Comparison of ENCODE assay signal across 31 mouse cellular contexts in the genomic region with DNA sequence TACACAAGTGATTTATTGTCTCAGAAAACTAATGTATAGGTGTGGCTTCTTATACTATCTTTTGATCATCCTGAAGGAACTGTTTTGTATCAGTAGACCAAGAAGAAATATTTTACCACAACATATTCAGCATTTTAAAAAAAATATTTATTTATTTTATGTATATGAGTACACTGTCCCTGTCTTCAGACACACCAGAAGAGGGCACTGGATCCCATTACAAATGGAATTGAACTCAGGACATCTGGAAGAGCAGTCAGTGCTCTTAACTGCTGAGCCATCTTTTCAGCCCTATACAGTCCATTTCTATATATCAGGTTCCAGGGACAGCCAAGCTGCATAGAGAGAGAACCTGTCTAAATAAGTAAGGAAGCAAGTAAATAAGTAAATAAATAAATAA. TPM values are rescaled to one million over a fixed set of nuclear protein-coding genes. Genes with fewer than 3 reads are reported as not detected.
A peak's percentile ranks its signal among the peaks of the same experiment; 100 is the strongest.
DNase-seq lines count a peak whose midpoint lies in the region; ATAC-seq and TF ChIP-seq lines count a peak whose summit lies in the region.
"Had no signal": no experiment of that assay in that cellular context is flagged by ENCODE, and none has a peak within 500 bp of the region (broad histone marks: within the 10 kb centered on the region; RNA-seq: fewer than 3 reads in every experiment).

No protein-coding gene starts in this region.

- H3K27me3 ChIP-seq in heart, postnatal 0 days (ENCODE audit: control insufficient read depth, insufficient read depth, low read length): no peaks in the 10 kb centered on the region
- no peaks in the 10 kb centered on the region for H3K27me3 ChIP-seq in liver, postnatal 0 days (ENCODE audit: insufficient read depth, low read length)
- no peaks in the 10 kb centered on the region for H3K27me3 ChIP-seq in liver, embryonic 11.5 days (replicated peaks; ENCODE audit: control insufficient read depth, insufficient read depth, low read length)
- H3K27me3 ChIP-seq: forebrain, embryonic 13.5 days; limb, embryonic 15.5 days; midbrain, embryonic 12.5 days had no signal

- no peak overlapping the region for H3K4me2 ChIP-seq in heart, postnatal 0 days (ENCODE audit: low read depth, low read length)
- H3K4me2 ChIP-seq in liver, postnatal 0 days (ENCODE audit: low read depth, low read length): no peak overlapping the region
- H3K4me2 ChIP-seq in liver, embryonic 11.5 days: no peak overlapping the region
- H3K4me2 ChIP-seq: forebrain, embryonic 13.5 days; hindbrain, embryonic 14.5 days; limb, embryonic 15.5 days; midbrain, embryonic 12.5 days had no signal

- no peak for DNase-seq in heart, postnatal 0 days (ENCODE audit: low spot score)
- no peak for DNase-seq in heart, adult 9 months (ENCODE audit: low spot score in 2 of 2)
- DNase-seq in liver, postnatal 0 days: no peak
- no peak for DNase-seq in liver, embryonic 11.5 days (ENCODE audit: low spot score)
- DNase-seq in NIH3T3 (ENCODE audit: low read depth) (peak; percentile 9), MN1 (ENCODE audit: low spot score) (no peak), adipocyte (ENCODE audit: low spot score) (no peak)
- DNase-seq: adrenal gland, postnatal 14 days; cerebellum, adult 9-10 months; heart, postnatal 4 days; kidney, adult 9 months; kidney, postnatal 36 days; layer of hippocampus, adult 9-11 months; left cerebral cortex, postnatal 4 days; lung, adult 18-20 months; lung, postnatal 10 days; right cerebral cortex, postnatal 14 days; thymus, postnatal 14 days had no signal

- H3K9ac ChIP-seq in heart, postnatal 0 days (replicated peaks; ENCODE audit: low read depth, low read length): no peak overlapping the region
- no peak overlapping the region for H3K9ac ChIP-seq in liver, postnatal 0 days (replicated peaks)
- H3K9ac ChIP-seq in liver, embryonic 11.5 days (ENCODE audit: low read depth, low read length): no peak overlapping the region
- H3K9ac ChIP-seq: forebrain, embryonic 13.5 days; hindbrain, embryonic 14.5 days; limb, embryonic 15.5 days; midbrain, embryonic 12.5 days had no signal

- H3K27ac ChIP-seq in heart, postnatal 0 days (ENCODE audit: low read depth): no peak overlapping the region
- no peak overlapping the region for H3K27ac ChIP-seq in liver, postnatal 0 days (ENCODE audit: low read depth)
- H3K27ac ChIP-seq in liver, embryonic 11.5 days (ENCODE audit: low read depth, low read length): no peak overlapping the region
- H3K27ac ChIP-seq: forebrain, embryonic 13.5 days; hindbrain, embryonic 14.5 days; limb, embryonic 15.5 days; midbrain, embryonic 12.5 days had no signal

- H3K36me3 ChIP-seq in heart, postnatal 0 days (replicated peaks; ENCODE audit: control insufficient read depth, insufficient read depth, low read length): no peaks in the 10 kb centered on the region
- H3K36me3 ChIP-seq in liver, postnatal 0 days (replicated peaks; ENCODE audit: insufficient read depth, low read length): no peaks in the 10 kb centered on the region
- no peaks in the 10 kb centered on the region for H3K36me3 ChIP-seq in liver, embryonic 11.5 days (ENCODE audit: control insufficient read depth, insufficient read depth, low read length)
- H3K36me3 ChIP-seq: limb, embryonic 15.5 days; midbrain, embryonic 12.5 days had no signal

- H3K4me3 ChIP-seq in heart, postnatal 0 days (ENCODE audit: low read depth, low read length): no peak overlapping the region
- H3K4me3 ChIP-seq in liver, postnatal 0 days (ENCODE audit: low read depth, low read length): no peak overlapping the region
- H3K4me3 ChIP-seq in liver, embryonic 11.5 days (ENCODE audit: low read depth, low read length): no peak overlapping the region
- H3K4me3 ChIP-seq: forebrain, embryonic 13.5 days; limb, embryonic 15.5 days; midbrain, embryonic 12.5 days had no signal

- ATAC-seq in heart, postnatal 0 days (ENCODE audit: insufficient read depth, low read depth): no peak
- ATAC-seq in liver, postnatal 0 days: no peak
- no peak for ATAC-seq in liver, embryonic 11.5 days (replicated peaks; ENCODE audit: low FRiP score)
- ATAC-seq: forebrain, embryonic 13.5 days; inflammation-experienced regulatory T-cells, adult 6 months had no signal

- no peaks in the 10 kb centered on the region for H3K4me1 ChIP-seq in heart, postnatal 0 days (ENCODE audit: control insufficient read depth, insufficient read depth)
- H3K4me1 ChIP-seq in liver, postnatal 0 days (ENCODE audit: insufficient read depth): no peaks in the 10 kb centered on the region
- no peaks in the 10 kb centered on the region for H3K4me1 ChIP-seq in liver, embryonic 11.5 days (replicated peaks; ENCODE audit: control insufficient read depth, insufficient read depth, low read length)
- H3K4me1 ChIP-seq: forebrain, embryonic 13.5 days; limb, embryonic 15.5 days; midbrain, embryonic 12.5 days had no signal

- TF ChIP-seq EP300 in heart, postnatal 0 days (IDR thresholded peaks at IDR 0.05; ENCODE audit: low read depth): no peak
- TF ChIP-seq EP300 in liver, postnatal 0 days (IDR thresholded peaks at IDR 0.05; ENCODE audit: low read depth): no peak

- 0 out of 2 replicates have a peak, but pooled peaks have one; percentile 9 for TF ChIP-seq CTCF in heart, postnatal 0 days (IDR thresholded peaks at IDR 0.05; ENCODE audit: low read depth)
- TF ChIP-seq CTCF in liver, postnatal 0 days (IDR thresholded peaks at IDR 0.05; ENCODE audit: low read depth): 0 out of 2 replicates have a peak, but pooled peaks have one; percentile 8

- H3K9me3 ChIP-seq in heart, postnatal 0 days (replicated peaks; ENCODE audit: control insufficient read depth, low read length): no peaks in the 10 kb centered on the region
- H3K9me3 ChIP-seq in liver, postnatal 0 days (ENCODE audit: low read length): no peaks in the 10 kb centered on the region
- H3K9me3 ChIP-seq in liver, embryonic 11.5 days (ENCODE audit: control insufficient read depth, low read length): no peaks in the 10 kb centered on the region
- H3K9me3 ChIP-seq: forebrain, embryonic 13.5 days; limb, embryonic 15.5 days; midbrain, embryonic 12.5 days had no signal

RNA-seq across cellular contexts. Expression of gene AI481877, which starts 15.2 kb away (rescaled TPM):
- total RNA-seq in heart, postnatal 0 days (2014; rRNA removed; ENCODE audit: low replicate concordance): not detected in 2 replicates
- polyA plus RNA-seq in heart, postnatal 0 days (2015; fragmentation: Nextera tagmentation; extraction: Ambion mirVana): not detected in 2 replicates
- not detected in 2 replicates for polyA plus RNA-seq in liver, postnatal 0 days (2015; fragmentation: Nextera tagmentation; extraction: Ambion mirVana)
- not detected in 2 replicates for polyA plus RNA-seq in liver, embryonic 11.5 days (2014; fragmentation: Nextera tagmentation; extraction: Ambion mirVana)
- total RNA-seq: adrenal gland, postnatal 14 days; gastrocnemius, adult 8-10 months; heart, adult 18-20 months; heart, postnatal 4 days; left cerebral cortex, adult 18-20 months; left cerebral cortex, postnatal 4 days; megakaryocyte, adult 5-6 weeks; neutrophil, adult 5-6 weeks had no signal
- polyA plus RNA-seq: brain, embryonic 14.5 days; embryonic facial prominence, embryonic 14.5 days; forebrain, embryonic 13.5 days; heart, embryonic 14.5 days; hindbrain, embryonic 14.5 days; inflammation-experienced regulatory T-cells, adult 6 months; limb, embryonic 15.5 days; midbrain, embryonic 12.5 days had no signal
